Mouse (Mus musculus): ENCODE measurements at regions not wholly inside any gene's neighbourhood (a gene's known extent, or its start where the extent isn't known, plus 50 kb on each side); places are given as distances from the start of the nearest gene placed in this dataset.

DNA sequence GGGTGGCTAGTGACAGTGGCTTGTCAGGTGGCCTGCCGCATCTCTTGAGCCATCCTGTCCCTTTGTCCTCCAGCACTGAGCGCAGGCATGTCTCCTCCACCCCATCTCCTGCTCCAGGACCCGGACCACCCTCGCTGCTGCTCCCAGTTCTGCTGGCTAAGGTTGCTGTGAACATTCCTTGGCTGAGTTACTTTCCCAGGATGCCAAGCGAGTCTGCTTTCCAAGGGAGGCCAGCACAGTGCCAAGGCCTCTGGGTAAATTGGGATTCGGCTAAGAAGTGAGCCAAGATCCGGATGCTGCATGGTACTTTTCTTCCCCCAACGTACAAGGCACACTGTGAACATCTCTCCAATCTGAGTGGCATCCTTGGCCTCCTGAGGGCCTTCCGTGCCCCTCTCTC is 144.3 kb downstream of the Kif26a start:
- no peaks in the 10 kb centered on the region for H3K36me3 ChIP-seq (ENCODE audit: control insufficient read depth, insufficient read depth, low read length)
- DNase-seq (ENCODE audit: low spot score, missing footprints) = no peak
- H3K27ac ChIP-seq (ENCODE audit: low read depth, low read length) = no peak overlapping the region
- H3K27me3 ChIP-seq (ENCODE audit: control insufficient read depth, insufficient read depth, low read length) = no peaks in the 10 kb centered on the region; the same call in 1 of the 2 replicates
- H3K4me2 ChIP-seq = no peak overlapping the region
- no peak for ATAC-seq (ENCODE audit: low FRiP score)
- no peak overlapping the region for H3K4me3 ChIP-seq (ENCODE audit: low read depth, low read length)
- 93% methylated on average over 9 of the region's 9 CpGs for WGBS
- H3K9ac ChIP-seq (ENCODE audit: low read length) = no peak overlapping the region
- no peaks in the 10 kb centered on the region; the same call in 1 of the 2 replicates for H3K4me1 ChIP-seq (ENCODE audit: control insufficient read depth, insufficient read depth, low read length)
- H3K9me3 ChIP-seq (ENCODE audit: control insufficient read depth, low read length) = no peaks in the 10 kb centered on the region

DNA sequence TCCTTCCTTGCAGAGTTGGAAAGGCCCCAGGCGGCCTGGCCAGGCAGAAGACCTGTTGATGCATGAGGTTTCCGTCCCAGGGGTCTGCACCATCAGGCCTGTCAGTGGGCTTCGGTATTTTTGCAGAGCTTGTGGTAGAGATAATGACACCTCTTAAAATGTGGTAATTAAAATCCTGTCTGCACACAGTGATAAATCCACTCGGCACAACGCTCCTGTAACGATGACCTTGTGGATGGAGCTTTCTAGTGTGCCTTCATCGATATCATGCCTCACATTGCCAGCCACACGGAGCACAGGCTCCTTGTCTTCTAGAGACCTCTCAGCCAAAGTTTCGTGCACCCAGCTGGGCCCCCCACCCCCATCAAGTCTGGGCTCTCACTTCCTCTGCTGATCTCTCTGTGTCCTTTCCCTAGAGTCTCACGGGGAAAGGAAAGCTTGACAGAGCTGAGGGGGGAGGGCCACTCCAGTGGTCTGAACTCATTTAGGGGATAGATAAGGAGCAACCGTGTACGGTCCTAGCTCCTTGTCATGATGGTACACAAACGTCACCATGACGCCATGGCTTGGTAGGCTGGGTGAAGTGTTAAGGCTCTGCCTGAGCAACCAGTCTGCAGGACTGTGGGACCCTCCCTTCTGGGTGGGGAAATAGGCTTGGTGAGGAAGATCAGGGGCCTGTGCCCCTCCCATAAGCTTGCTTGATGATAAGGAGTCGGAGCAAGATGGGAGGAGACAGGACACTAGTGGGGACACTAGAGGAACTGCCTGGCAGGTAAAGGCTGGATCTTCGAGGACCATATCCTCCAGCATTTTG is 145.9 kb downstream of the Kif26a start:
- ATAC-seq (ENCODE audit: low FRiP score) = no peak
- WGBS = 82% methylated on average over 16 of the region's 16 CpGs
- Histone ChIP-seq H3K4me2 (no peak overlapping the region), H3K27ac (ENCODE audit: low read depth, low read length) (no peak overlapping the region), H3K9ac (ENCODE audit: low read length) (no peak overlapping the region), H3K27me3 (ENCODE audit: control insufficient read depth, insufficient read depth, low read length) (no peaks in the 10 kb centered on the region; the same call in 1 of the 2 replicates), H3K36me3 (ENCODE audit: control insufficient read depth, insufficient read depth, low read length) (no peaks in the 10 kb centered on the region), H3K4me3 (ENCODE audit: low read depth, low read length) (no peak overlapping the region), H3K9me3 (ENCODE audit: control insufficient read depth, low read length) (no peaks in the 10 kb centered on the region), H3K4me1 (ENCODE audit: control insufficient read depth, insufficient read depth, low read length) (no peaks in the 10 kb centered on the region; the same call in 1 of the 2 replicates)
- DNase-seq (ENCODE audit: low spot score, missing footprints) = no peak

DNA sequence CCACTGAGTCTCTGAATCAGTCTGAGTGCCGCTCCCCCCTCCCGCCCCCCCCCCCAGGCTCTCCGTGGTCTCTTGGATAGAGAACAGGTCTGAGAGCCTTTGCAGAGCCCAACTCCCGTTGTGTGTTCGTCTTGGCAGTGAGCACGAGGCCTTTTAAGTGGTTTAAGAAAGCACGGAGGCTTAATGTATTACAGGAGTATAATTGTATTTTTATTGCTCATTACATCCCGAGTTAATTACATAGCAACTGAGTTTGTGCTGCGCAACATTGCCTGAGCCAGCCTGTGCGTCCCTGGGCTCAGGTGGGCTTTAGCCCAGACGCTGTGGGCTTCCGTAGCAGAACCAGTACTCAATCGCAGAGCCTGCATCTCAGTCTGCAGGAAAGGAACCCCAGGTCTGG is 147.1 kb downstream of the Kif26a start:
- 80% methylated on average over 13 of the region's 13 CpGs for WGBS
- no peak for DNase-seq (ENCODE audit: low spot score, missing footprints)
- Histone ChIP-seq H3K27ac (ENCODE audit: low read depth, low read length) (no peak overlapping the region), H3K4me1 (ENCODE audit: control insufficient read depth, insufficient read depth, low read length) (no peaks in the 10 kb centered on the region; the same call in 1 of the 2 replicates), H3K27me3 (ENCODE audit: control insufficient read depth, insufficient read depth, low read length) (no peaks in the 10 kb centered on the region; the same call in 1 of the 2 replicates), H3K4me3 (ENCODE audit: low read depth, low read length) (no peak overlapping the region), H3K9ac (ENCODE audit: low read length) (no peak overlapping the region), H3K36me3 (ENCODE audit: control insufficient read depth, insufficient read depth, low read length) (no peaks in the 10 kb centered on the region), H3K4me2 (no peak overlapping the region), H3K9me3 (ENCODE audit: control insufficient read depth, low read length) (no peaks in the 10 kb centered on the region)
- no peak for ATAC-seq (ENCODE audit: low FRiP score)

DNA sequence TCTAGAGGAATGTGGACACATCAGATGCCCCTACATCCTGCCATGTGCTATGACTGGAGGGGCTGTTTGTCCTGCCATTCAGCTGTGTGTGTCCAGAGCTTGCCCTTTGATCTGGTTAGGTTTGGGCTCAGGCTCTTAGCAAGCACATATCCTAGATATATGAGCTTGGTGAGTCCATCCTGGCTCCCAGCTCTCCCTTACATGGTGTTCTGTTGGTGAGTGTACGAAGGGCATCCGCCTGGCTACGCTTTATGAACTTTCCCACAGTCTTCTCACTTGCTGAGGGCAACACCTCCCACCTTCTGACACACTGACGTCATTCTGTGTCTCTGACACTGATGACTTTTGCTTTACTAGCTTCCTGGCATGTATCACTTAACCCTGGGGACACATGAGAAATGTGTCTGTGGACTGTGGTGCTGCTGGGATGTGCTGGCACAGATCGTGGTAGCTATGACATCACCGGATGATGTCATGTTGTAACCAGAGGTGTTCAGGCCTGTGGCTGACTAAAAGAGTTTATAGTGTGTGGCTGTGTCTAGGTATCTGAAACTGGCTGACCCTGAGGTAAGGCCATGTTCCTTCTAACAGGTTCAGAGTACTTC is 149.4 kb downstream of the Kif26a start:
- Histone ChIP-seq H3K9me3 (ENCODE audit: control insufficient read depth, low read length) (no peaks in the 10 kb centered on the region), H3K27ac (ENCODE audit: low read depth, low read length) (no peak overlapping the region), H3K4me1 (ENCODE audit: control insufficient read depth, insufficient read depth, low read length) (peaks cover 14% of the 10 kb centered on the region), H3K4me3 (ENCODE audit: low read depth, low read length) (no peak overlapping the region), H3K9ac (ENCODE audit: low read length) (no peak overlapping the region), H3K36me3 (ENCODE audit: control insufficient read depth, insufficient read depth, low read length) (no peaks in the 10 kb centered on the region), H3K4me2 (no peak overlapping the region), H3K27me3 (ENCODE audit: control insufficient read depth, insufficient read depth, low read length) (peaks cover under 1% of the 10 kb centered on the region; the same call in 1 of the 2 replicates)
- 87% methylated on average over 6 of the region's 6 CpGs for WGBS
- DNase-seq (ENCODE audit: low spot score, missing footprints) (no peak), ATAC-seq (ENCODE audit: low FRiP score) (no peak)

- H3K36me3 ChIP-seq (ENCODE audit: control insufficient read depth, insufficient read depth, low read length) = no peaks in the 10 kb centered on the region
- WGBS = 89% methylated on average over 8 of the region's 8 CpGs
- no peak for DNase-seq (ENCODE audit: low spot score, missing footprints)
- H3K4me1 ChIP-seq (ENCODE audit: control insufficient read depth, insufficient read depth, low read length) = peaks cover 34% of the 10 kb centered on the region
- H3K27ac ChIP-seq (ENCODE audit: low read depth, low read length) = peak overlapping the region; percentile 35; the same call in 1 of the 2 replicates
- ATAC-seq (ENCODE audit: low FRiP score) = no peak
- peaks cover 7% of the 10 kb centered on the region; the same call in 1 of the 2 replicates for H3K27me3 ChIP-seq (ENCODE audit: control insufficient read depth, insufficient read depth, low read length)
- H3K9me3 ChIP-seq (ENCODE audit: control insufficient read depth, low read length) = no peaks in the 10 kb centered on the region
- H3K4me3 ChIP-seq (ENCODE audit: low read depth, low read length) = no peak overlapping the region
- H3K9ac ChIP-seq (ENCODE audit: low read length) = no peak overlapping the region
- no peak overlapping the region for H3K4me2 ChIP-seq
These were observed 152.5 kb downstream of the Kif26a start for GRCm38 (mm10) chr12:112298521-112298920.

- Histone ChIP-seq H3K9me3 (ENCODE audit: control insufficient read depth, low read length) (no peaks in the 10 kb centered on the region), H3K27me3 (ENCODE audit: control insufficient read depth, insufficient read depth, low read length) (peaks cover 7% of the 10 kb centered on the region; the same call in 1 of the 2 replicates), H3K36me3 (ENCODE audit: control insufficient read depth, insufficient read depth, low read length) (no peaks in the 10 kb centered on the region), H3K4me2 (no peak overlapping the region), H3K9ac (ENCODE audit: low read length) (no peak overlapping the region), H3K4me1 (ENCODE audit: control insufficient read depth, insufficient read depth, low read length) (peaks cover 34% of the 10 kb centered on the region), H3K27ac (ENCODE audit: low read depth, low read length) (peak overlapping the region; percentile 35; the same call in 1 of the 2 replicates), H3K4me3 (ENCODE audit: low read depth, low read length) (no peak overlapping the region)
- ATAC-seq (ENCODE audit: low FRiP score) = peak; percentile 33
- 57% methylated on average over 5 of the region's 5 CpGs for WGBS
- DNase-seq (ENCODE audit: low spot score, missing footprints) = no peak
These were observed 153.1 kb downstream of the Kif26a start for GRCm38 (mm10) chr12:112299089-112299488.

GRCm38 (mm10) chr12:112299603-112300002 is 153.6 kb downstream of the Kif26a start:
- no peak overlapping the region for H3K4me2 ChIP-seq
- WGBS = 80% methylated on average over 6 of the region's 6 CpGs
- H3K4me3 ChIP-seq (ENCODE audit: low read depth, low read length) = no peak overlapping the region
- no peaks in the 10 kb centered on the region for H3K36me3 ChIP-seq (ENCODE audit: control insufficient read depth, insufficient read depth, low read length)
- no peak for DNase-seq (ENCODE audit: low spot score, missing footprints)
- no peak overlapping the region for H3K9ac ChIP-seq (ENCODE audit: low read length)
- peaks cover 34% of the 10 kb centered on the region for H3K4me1 ChIP-seq (ENCODE audit: control insufficient read depth, insufficient read depth, low read length)
- H3K27ac ChIP-seq (ENCODE audit: low read depth, low read length) = no peak overlapping the region
- peaks cover 7% of the 10 kb centered on the region; the same call in 1 of the 2 replicates for H3K27me3 ChIP-seq (ENCODE audit: control insufficient read depth, insufficient read depth, low read length)
- no peak; the same call in 1 of the 2 replicates for ATAC-seq (ENCODE audit: low FRiP score)
- H3K9me3 ChIP-seq (ENCODE audit: control insufficient read depth, low read length) = no peaks in the 10 kb centered on the region

DNA sequence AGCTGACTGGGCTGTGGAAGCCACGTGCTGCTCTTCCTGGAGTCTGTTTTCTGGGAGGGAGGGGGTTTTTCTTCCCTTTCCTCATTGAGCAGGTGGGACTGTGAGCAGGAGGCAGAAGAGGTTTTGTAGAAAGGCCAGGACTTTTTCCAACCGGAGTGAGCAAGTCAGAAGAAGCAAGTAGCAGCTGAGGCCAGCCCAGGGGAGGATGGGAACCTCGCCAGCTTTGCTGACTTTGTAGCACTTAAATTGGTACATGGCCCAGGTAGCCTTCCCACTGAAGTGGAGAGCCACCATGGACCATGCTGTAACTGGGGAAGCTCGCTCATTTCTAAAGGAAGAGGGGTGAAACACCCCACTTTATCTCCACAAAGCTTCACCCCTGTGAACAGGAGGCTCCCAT is 154.1 kb downstream of the Kif26a start:
- H3K4me1 ChIP-seq (ENCODE audit: control insufficient read depth, insufficient read depth, low read length) = peaks cover 34% of the 10 kb centered on the region

DNA sequence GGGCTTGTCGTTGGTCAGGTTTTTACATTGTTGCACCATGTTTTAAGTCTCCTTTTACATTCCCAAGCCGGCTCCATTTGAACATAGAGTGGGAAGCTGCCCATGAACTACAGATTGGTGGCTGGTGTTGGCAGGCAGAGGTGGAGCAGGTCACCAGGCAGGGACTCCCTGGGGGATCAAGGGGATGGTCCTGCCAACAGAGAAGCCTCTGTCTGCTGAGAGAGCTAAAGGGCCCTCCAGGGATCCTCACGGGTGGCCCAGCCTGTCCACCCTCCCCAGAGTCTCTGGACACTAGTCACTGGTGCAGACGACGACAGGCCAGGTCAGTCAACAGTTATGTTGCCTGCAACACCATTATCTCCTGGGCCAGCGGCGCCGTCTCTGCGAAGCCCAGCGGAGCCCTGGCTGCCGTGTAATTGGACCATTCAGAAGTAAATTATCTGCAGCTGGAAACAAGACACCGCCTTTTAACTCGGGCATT is 155.4 kb downstream of the Kif26a start:
- Histone ChIP-seq H3K4me2 (no peak overlapping the region), H3K27me3 (ENCODE audit: control insufficient read depth, insufficient read depth, low read length) (peaks cover 7% of the 10 kb centered on the region; the same call in 1 of the 2 replicates), H3K27ac (ENCODE audit: low read depth, low read length) (no peak overlapping the region), H3K36me3 (ENCODE audit: control insufficient read depth, insufficient read depth, low read length) (no peaks in the 10 kb centered on the region), H3K4me3 (ENCODE audit: low read depth, low read length) (no peak overlapping the region), H3K9me3 (ENCODE audit: control insufficient read depth, low read length) (no peaks in the 10 kb centered on the region), H3K4me1 (ENCODE audit: control insufficient read depth, insufficient read depth, low read length) (peaks cover 34% of the 10 kb centered on the region), H3K9ac (ENCODE audit: low read length) (no peak overlapping the region)
- ATAC-seq (ENCODE audit: low FRiP score) (peak; percentile 73), DNase-seq (ENCODE audit: low spot score, missing footprints) (peak; percentile 93)
- WGBS = 10% methylated on average over 13 of the region's 13 CpGs

More for the DNA sequence above, 154.1 kb downstream of the Kif26a start:
- no peak overlapping the region for H3K27ac ChIP-seq (ENCODE audit: low read depth, low read length)
- H3K4me2 ChIP-seq = no peak overlapping the region
- H3K9ac ChIP-seq (ENCODE audit: low read length) = no peak overlapping the region
- ATAC-seq (ENCODE audit: low FRiP score) = no peak
- no peak for DNase-seq (ENCODE audit: low spot score, missing footprints)
- H3K4me3 ChIP-seq (ENCODE audit: low read depth, low read length) = no peak overlapping the region
- H3K27me3 ChIP-seq (ENCODE audit: control insufficient read depth, insufficient read depth, low read length) = peaks cover 7% of the 10 kb centered on the region; the same call in 1 of the 2 replicates
- H3K36me3 ChIP-seq (ENCODE audit: control insufficient read depth, insufficient read depth, low read length) = no peaks in the 10 kb centered on the region
- 85% methylated on average over 4 of the region's 4 CpGs for WGBS
- no peaks in the 10 kb centered on the region for H3K9me3 ChIP-seq (ENCODE audit: control insufficient read depth, low read length)
